Mouse (Mus musculus) MEL (cell line): Measurements from ENCODE around the gene Cdh23.

Experiments used
- MAX ChIP-seq: IDR thresholded peaks from 2 replicates; pipeline ENCODE4 v1.6.1; 2011; ENCODE audit warnings: low read length, improper control_type of control experiment
- MXI1 ChIP-seq: IDR thresholded peaks from 2 replicates; pipeline ENCODE4 v1.6.1; 2011; ENCODE audit warnings: mild to moderate bottlenecking, low read depth, low read length, improper control_type of control experiment
- POLR2AphosphoS5 ChIP-seq: IDR thresholded peaks from 2 replicates; pipeline ENCODE4 v1.6.1; 2012; ENCODE audit warnings: low read depth, borderline replicate concordance, mild to moderate bottlenecking, inconsistent platforms, low read length, moderate library complexity, mixed read lengths
- RAD21 ChIP-seq: IDR thresholded peaks from 2 replicates; pipeline ENCODE4 v1.6.1; 2011; ENCODE audit warnings: mild to moderate bottlenecking, low read depth, low read length, improper control_type of control experiment
- RCOR1 ChIP-seq: IDR thresholded peaks from 2 replicates; pipeline ENCODE4 v1.6.1; 2012; ENCODE audit warnings: low read depth, mild to moderate bottlenecking, inconsistent platforms, low read length, improper control_type of control experiment

GRCm38 (mm10) chr10:60635568-60636295 is 60.6 kb downstream of the Cdh23 start:
- TF ChIP-seq RAD21 (no peak), MXI1 (no peak), POLR2AphosphoS5 (no peak), RCOR1 (no peak), MAX (no peak)
